Mouse (Mus musculus): ENCODE results near the gene Amz1.

- TF ChIP-seq E2F4 (IDR thresholded peaks at IDR 0.05; ENCODE audit: insufficient read depth) (no peak), SRF (IDR thresholded peaks at IDR 0.05; ENCODE audit: control insufficient read depth, insufficient read length, low read depth) (no peak), POLR2A (IDR thresholded peaks at IDR 0.05; ENCODE audit: insufficient read length, low read depth) (no peak), USF1 (IDR thresholded peaks at IDR 0.05; ENCODE audit: low read depth) (no peak), TCF12 (IDR thresholded peaks at IDR 0.05; ENCODE audit: insufficient read depth, poor library complexity, severe bottlenecking) (no peak), MAX (IDR thresholded peaks at IDR 0.05; ENCODE audit: low read depth) (no peak), POLR2AphosphoS2 (IDR thresholded peaks at IDR 0.05; ENCODE audit: insufficient read length, low read depth) (no peak)
Observed at GRCm38 (mm10) chr5:140781886-140782572, 58.1 kb downstream of the Amz1 start.

All from myocyte (in vitro differentiated cells).